Mouse (Mus musculus) stomach, embryonic 14.5 days (tissue): Measurements from ENCODE around the gene Cbfa2t3. TPM values are rescaled to one million over a fixed set of nuclear protein-coding genes. Genes with fewer than 3 reads are reported as not detected.

ENCODE experiments used
- ATAC-seq: fragments of 200-750 bp; cut with Nextera tagmentation; 2 replicates; pipeline ENCODE4 v1.8.0; 2017; ENCODE audit warnings: low read depth, moderate TSS enrichment; ENCODE audit not compliant: insufficient number of reproducible peaks, insufficient read depth, low FRiP score
- H3K27ac ChIP-seq: fragments of 300-500 bp; sonication (generic); 2 replicates; pipeline ENCODE4 v1.5.1; 2014; ENCODE audit warnings: mild to moderate bottlenecking, low read length, moderate library complexity, mixed read lengths
- H3K27me3 ChIP-seq: fragments of 300-500 bp; sonication (generic); 2 replicates; pipeline ENCODE4 v1.6.1; 2014; ENCODE audit warnings: low read length, control low read depth, mixed read lengths; ENCODE audit not compliant: control insufficient read depth, insufficient read depth
- H3K36me3 ChIP-seq: fragments of 300-500 bp; sonication (generic); 2 replicates; pipeline ENCODE4 v1.6.1; 2014; ENCODE audit warnings: mild to moderate bottlenecking, control low read depth, low read length, moderate library complexity, mixed read lengths; ENCODE audit not compliant: control insufficient read depth, insufficient read depth
- H3K4me1 ChIP-seq: fragments of 300-500 bp; sonication (generic); 2 replicates; pipeline ENCODE4 v1.6.1; 2014; ENCODE audit warnings: low read length, control low read depth, mixed read lengths; ENCODE audit not compliant: control insufficient read depth, insufficient read depth
- H3K4me2 ChIP-seq: fragments of 300-500 bp; sonication (generic); replicated peaks from 2 replicates; pipeline ENCODE4 v1.6.1; 2014; ENCODE audit warnings: low read depth, low read length, control low read depth
- H3K4me3 ChIP-seq: fragments of 300-500 bp; sonication (generic); 2 replicates; pipeline ENCODE4 v1.5.1; 2014; ENCODE audit warnings: low read depth, low read length, control low read depth
- H3K9ac ChIP-seq: fragments of 300-500 bp; sonication (generic); replicated peaks from 2 replicates; pipeline ENCODE4 v1.6.1; 2014; ENCODE audit warnings: low read depth, mild to moderate bottlenecking, control low read depth, low read length, moderate library complexity, mixed read lengths
- H3K9me3 ChIP-seq: fragments of 300-500 bp; sonication (generic); 2 replicates; pipeline ENCODE4 v1.6.1; 2016; ENCODE audit warnings: low read depth, low read length, control low read depth; ENCODE audit not compliant: control insufficient read depth
- WGBS: fragments of 180-500 bp; shearing (Covaris S2); extraction: QIAGEN DNeasy Blood & Tissue Kit; methylation state at CpG from one replicate; pipeline ENCODE4 v1.1.7; 2014; 5-methylcytosine and 5-hydroxymethylcytosine counted together
- polyA plus RNA-seq: library from polyadenylated mRNA; unstranded; fragments of >200 nt; fragmentation: Nextera tagmentation; extraction: Ambion mirVana; gene quantifications from 2 replicates; pipeline ENCODE4 v1.2.1, GENCODE M21; 2014

Gene Cbfa2t3
- polyA plus RNA-seq, 1 experiment from 2014 or later = 4.1 TPM

DNA sequence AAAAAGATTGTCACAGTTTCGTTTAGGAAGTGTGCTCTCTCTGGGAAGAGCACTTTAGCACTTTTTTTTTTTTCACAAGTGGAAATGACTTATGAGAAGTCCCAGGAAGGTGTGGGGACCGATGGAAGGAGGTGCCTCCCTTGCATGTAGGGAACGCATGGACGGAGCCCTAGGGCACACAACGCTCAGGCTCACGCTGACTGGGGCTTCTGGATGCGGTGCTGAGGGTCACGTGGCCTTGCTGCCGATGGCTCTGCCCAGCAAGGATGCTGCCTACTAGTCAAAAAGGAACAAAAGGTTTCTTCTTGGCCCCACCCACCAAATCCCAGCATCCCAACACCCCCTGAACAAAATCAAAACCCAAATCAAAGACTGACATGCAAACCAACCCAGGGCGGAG is 69.5 kb downstream of the Cbfa2t3 start:
- Histone ChIP-seq H3K27me3 (no peaks in the 10 kb centered on the region), H3K4me2 (no peak overlapping the region), H3K36me3 (no peaks in the 10 kb centered on the region), H3K4me3 (no peak overlapping the region), H3K9ac (no peak overlapping the region), H3K27ac (no peak overlapping the region), H3K9me3 (no peaks in the 10 kb centered on the region), H3K4me1 (no peaks in the 10 kb centered on the region)
- ATAC-seq = no peak
- 44% methylated on average over 10 of the region's 10 CpGs for WGBS

- 77% methylated on average over 2 of the region's 2 CpGs for WGBS
Observed at GRCm38 (mm10) chr8:122626896-122627295, 72.0 kb downstream of the Cbfa2t3 start.

DNA sequence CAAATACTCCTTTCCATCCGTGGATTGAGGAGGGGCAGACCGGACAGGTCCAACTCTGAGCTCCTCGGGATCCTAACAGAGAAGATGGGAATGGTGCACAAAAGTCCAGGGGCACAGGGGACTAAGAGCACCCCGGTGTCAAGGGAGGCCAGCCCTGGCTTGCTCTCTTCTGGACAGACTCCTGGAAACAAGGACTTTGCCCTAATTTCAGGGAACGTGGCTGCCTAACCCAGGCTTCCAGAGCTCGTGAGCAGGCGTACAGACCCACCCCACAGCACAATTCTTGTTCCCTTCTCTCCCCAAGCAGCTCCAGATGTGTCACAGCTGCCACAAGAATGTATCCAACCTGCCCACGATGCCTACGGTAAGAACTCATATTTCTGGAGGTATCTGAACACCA is 73.1 kb downstream of the Cbfa2t3 start:
- no peaks in the 10 kb centered on the region for H3K27me3 ChIP-seq
- 80% methylated on average over 9 of the region's 9 CpGs for WGBS
- ATAC-seq = no peak
- H3K4me2 ChIP-seq = no peak overlapping the region
- no peak overlapping the region for H3K4me3 ChIP-seq
- H3K27ac ChIP-seq = no peak overlapping the region
- H3K36me3 ChIP-seq = no peaks in the 10 kb centered on the region
- no peak overlapping the region for H3K9ac ChIP-seq
- no peaks in the 10 kb centered on the region for H3K9me3 ChIP-seq
- H3K4me1 ChIP-seq = 0 out of 2 replicates have a peak, but pooled peaks cover 3% of the 10 kb centered on the region

More at GRCm38 (mm10) chr8:122626896-122627295, 72.0 kb downstream of the Cbfa2t3 start:
- no peaks in the 10 kb centered on the region for H3K36me3 ChIP-seq
- no peak overlapping the region for H3K9ac ChIP-seq
- no peaks in the 10 kb centered on the region for H3K9me3 ChIP-seq
- H3K4me3 ChIP-seq = no peak overlapping the region
- H3K27me3 ChIP-seq = no peaks in the 10 kb centered on the region
- no peak overlapping the region for H3K4me2 ChIP-seq
- H3K27ac ChIP-seq = no peak overlapping the region
- ATAC-seq = no peak
- H3K4me1 ChIP-seq = 0 out of 2 replicates have a peak, but pooled peaks cover 3% of the 10 kb centered on the region

DNA sequence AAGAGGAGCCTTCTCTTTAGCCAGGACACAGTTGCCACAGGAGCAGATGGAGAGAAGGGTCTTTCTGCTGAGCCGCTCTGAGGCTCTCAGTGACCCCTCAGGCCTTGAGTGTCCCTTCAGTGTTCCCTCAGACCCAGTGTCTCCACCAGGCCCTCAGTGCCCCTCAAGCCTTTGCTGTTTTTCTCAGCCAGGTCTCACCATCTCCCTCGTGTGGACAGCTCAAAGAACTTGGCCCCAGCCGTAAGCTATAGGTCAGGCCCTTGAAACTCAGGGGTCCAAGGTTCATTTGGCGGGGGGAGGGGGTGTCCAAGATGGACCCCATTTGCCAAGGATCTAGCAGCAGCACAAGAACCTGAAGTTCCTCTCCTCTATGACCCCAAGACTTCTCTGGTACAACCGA is 74.3 kb downstream of the Cbfa2t3 start:
- H3K9ac ChIP-seq = no peak overlapping the region
- no peaks in the 10 kb centered on the region for H3K36me3 ChIP-seq
- no peak for ATAC-seq
- no peak overlapping the region for H3K27ac ChIP-seq
- no peaks in the 10 kb centered on the region for H3K9me3 ChIP-seq
- 64% methylated on average over 5 of the region's 5 CpGs for WGBS
- no peak overlapping the region for H3K4me3 ChIP-seq
- no peaks in the 10 kb centered on the region for H3K27me3 ChIP-seq
- H3K4me1 ChIP-seq = 0 out of 2 replicates have a peak, but pooled peaks cover 3% of the 10 kb centered on the region
- H3K4me2 ChIP-seq = no peak overlapping the region

DNA sequence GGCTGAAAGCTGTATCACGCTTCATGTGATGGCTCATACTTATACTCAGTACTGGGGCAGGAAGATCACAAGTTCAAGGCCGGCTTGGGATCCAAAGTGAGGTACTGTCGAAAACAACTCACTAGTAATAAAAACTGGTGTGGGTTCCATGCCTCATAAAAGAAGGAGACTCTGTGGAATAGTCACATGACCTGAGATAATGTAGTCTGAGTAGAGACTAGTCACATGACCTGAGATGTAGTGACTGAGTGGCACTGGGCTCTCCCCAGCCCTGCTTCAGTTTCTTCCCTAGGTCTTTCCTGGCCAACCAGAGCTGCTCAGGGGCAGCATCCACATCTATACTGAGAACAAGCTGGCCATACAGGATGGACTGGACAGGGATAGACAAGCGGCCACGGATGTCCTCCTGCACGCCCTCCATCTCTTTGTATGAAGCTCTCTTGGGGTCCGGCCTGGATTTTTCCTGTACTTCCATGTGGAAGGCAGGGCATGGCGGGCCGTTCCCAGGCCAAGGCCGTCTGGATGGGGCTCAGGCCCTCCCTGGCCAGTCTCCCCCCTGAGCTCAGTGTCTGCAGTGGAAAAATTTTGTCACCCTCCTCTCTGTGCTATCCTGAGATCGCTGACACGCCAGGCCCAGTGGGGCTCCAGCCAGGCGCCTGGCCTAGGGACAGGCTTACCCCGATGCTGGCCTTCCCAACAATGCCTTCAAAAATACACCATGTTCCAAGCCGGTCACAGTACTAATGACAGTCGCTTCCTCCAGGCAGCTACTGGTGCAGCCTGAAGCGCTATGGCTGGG is 74.9 kb downstream of the Cbfa2t3 start:
- Histone ChIP-seq H3K4me2 (no peak overlapping the region), H3K4me3 (no peak overlapping the region), H3K9me3 (no peaks in the 10 kb centered on the region), H3K9ac (no peak overlapping the region), H3K4me1 (0 out of 2 replicates have a peak, but pooled peaks cover 3% of the 10 kb centered on the region), H3K27ac (no peak overlapping the region), H3K27me3 (no peaks in the 10 kb centered on the region), H3K36me3 (no peaks in the 10 kb centered on the region)
- no peak for ATAC-seq
- 89% methylated on average over 17 of the region's 17 CpGs for WGBS

DNA sequence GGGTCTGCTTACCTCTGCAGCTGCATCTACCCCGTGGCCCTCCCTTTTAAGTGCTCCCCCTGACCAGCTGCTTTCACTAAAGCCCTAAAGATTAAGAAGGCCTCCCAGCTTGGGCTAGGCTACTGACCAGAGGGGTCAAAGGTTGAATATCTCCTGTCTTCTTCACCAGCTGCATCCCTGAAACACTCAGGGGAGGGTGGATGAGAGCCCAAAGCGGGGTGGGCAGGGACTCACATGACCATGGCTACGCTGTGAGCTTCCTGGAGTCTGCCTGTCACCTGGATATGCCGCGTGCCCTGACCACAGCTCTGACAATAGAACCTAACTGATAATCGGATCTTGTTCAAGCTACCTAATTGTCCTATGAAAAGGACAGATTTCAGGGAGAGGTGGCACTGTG is 76.2 kb downstream of the Cbfa2t3 start, which contains the start of gene Pabpn1l:
Gene Pabpn1l (minus strand): TSS at position 13 of the 400 bp plus-strand sequence.
- Histone ChIP-seq H3K27me3 (no peaks in the 10 kb centered on the region), H3K4me3 (no peak within 1 kb of the TSS), H3K27ac (no peak within 1 kb of the TSS), H3K4me1 (0 out of 2 replicates have a peak, but pooled peaks cover 7% of the 10 kb centered on the region), H3K36me3 (no peaks in the 10 kb centered on the region), H3K4me2 (no peak within 1 kb of the TSS), H3K9ac (no peak within 1 kb of the TSS), H3K9me3 (no peaks in the 10 kb centered on the region)
- no peak for ATAC-seq
- 51% methylated on average over 6 of the region's 6 CpGs for WGBS

DNA sequence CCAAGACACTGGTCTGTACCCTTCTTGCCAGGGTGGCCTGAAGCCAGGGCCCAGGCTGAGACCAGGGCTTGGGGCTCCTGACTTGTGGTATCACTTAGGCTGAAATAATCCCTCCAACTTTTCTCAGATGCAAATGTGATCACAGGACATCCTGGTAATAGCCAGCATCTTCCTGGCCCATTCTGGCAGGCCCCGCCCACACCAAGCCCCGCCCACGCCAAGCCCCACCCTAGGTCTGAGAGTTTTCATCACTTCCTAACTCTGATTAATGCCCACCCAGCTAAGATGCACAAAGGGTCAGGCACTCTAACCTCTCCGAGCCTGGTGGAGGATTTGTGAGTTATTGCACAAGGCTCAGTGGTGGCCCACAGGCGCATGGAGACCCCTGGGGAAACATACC is 78.5 kb downstream of the Cbfa2t3 start:
- H3K4me2 ChIP-seq = no peak overlapping the region
- H3K36me3 ChIP-seq = no peaks in the 10 kb centered on the region
- no peak overlapping the region for H3K27ac ChIP-seq
- H3K4me3 ChIP-seq = no peak overlapping the region
- no peaks in the 10 kb centered on the region for H3K27me3 ChIP-seq
- no peak for ATAC-seq
- peaks cover 11% of the 10 kb centered on the region; the same call in 1 of the 2 replicates for H3K4me1 ChIP-seq
- H3K9me3 ChIP-seq = no peaks in the 10 kb centered on the region
- H3K9ac ChIP-seq = no peak overlapping the region
- 25% methylated on average over 5 of the region's 5 CpGs for WGBS

- no peak for ATAC-seq
Observed at GRCm38 (mm10) chr8:122618660-122619378, 80.1 kb downstream of the Cbfa2t3 start.

More at GRCm38 (mm10) chr8:122618660-122619378, 80.1 kb downstream of the Cbfa2t3 start:
- 73% methylated on average over 6 of the region's 6 CpGs for WGBS
- Histone ChIP-seq H3K27ac (no peak overlapping the region), H3K4me1 (peaks cover 11% of the 10 kb centered on the region; the same call in 1 of the 2 replicates), H3K36me3 (peaks cover 1% of the 10 kb centered on the region; the same call in 1 of the 2 replicates), H3K27me3 (no peaks in the 10 kb centered on the region), H3K9ac (no peak overlapping the region), H3K4me2 (no peak overlapping the region), H3K9me3 (no peaks in the 10 kb centered on the region), H3K4me3 (no peak overlapping the region)
